Mouse (Mus musculus): ENCODE measurements around the gene Ddx54. TPM values are rescaled to one million over a fixed set of nuclear protein-coding genes. Genes with fewer than 3 reads are reported as not detected.

Ddx54 gene
- polyA plus RNA-seq, 1 experiment from 2014 or later = 33.1 TPM

DNA sequence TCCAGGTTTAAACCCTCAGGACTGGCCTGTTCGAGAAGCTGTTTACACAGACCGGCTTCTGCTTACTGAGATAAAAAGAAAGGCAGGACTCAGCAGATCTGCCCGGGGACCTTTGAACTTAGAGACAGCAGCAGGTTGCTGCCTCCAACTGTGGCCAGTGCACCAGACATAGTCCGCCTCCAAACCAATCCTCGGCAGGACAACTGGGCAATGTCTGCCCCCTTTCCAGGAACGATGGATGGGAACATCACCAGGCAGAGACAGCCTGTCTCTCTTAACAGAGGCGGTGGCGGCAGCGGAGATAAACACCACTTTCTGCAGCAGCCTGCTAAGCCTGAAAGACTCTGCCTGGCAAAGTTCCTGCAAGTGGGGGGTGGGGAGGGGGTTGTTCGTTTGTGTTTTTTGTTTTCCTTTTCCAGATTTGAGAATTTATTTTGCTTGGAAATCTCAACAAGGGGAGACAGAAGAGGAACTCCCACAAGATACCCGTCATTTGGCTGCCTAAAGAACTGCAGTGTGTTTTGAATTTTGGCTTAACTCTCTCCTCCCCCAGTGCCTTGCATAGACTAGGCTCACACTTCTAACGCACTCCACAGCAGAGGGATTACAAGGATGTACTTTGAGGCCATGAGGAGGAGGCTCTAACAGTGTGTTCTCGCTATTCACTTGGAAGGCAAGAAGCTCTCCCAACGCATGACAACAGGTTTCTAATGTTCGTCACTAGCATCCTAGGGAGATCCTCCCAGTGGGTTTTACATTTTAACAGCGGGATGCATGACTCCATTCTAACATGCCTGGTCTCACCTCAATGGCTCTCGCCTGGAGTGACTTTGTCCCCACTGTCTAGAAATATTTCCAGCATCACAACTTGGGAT is 25.6 kb upstream of the Ddx54 start:
- no peaks in the 10 kb centered on the region for H3K27me3 ChIP-seq (ENCODE audit: control insufficient read depth, insufficient read depth, low read length)
- H3K4me1 ChIP-seq (ENCODE audit: control insufficient read depth, insufficient read depth, low read length) = peaks cover 15% of the 10 kb centered on the region
- peaks cover 6% of the 10 kb centered on the region; the same call in 1 of the 2 replicates for H3K36me3 ChIP-seq (ENCODE audit: control insufficient read depth, insufficient read depth, low read length)
- WGBS = 13% methylated on average over 17 of the region's 17 CpGs
- no peaks in the 10 kb centered on the region for H3K9me3 ChIP-seq (ENCODE audit: control insufficient read depth, low read length)
- no peak overlapping the region for H3K27ac ChIP-seq (replicated peaks; ENCODE audit: low read depth, low read length)
- no peak overlapping the region for H3K4me3 ChIP-seq (ENCODE audit: low read depth, low read length)
- H3K4me2 ChIP-seq (ENCODE audit: low read depth, severe bottlenecking) = peak overlapping the region; percentile 93; the same call in 1 of the 2 replicates
- H3K9ac ChIP-seq (ENCODE audit: low read length) = no peak overlapping the region; the same call in 1 of the 2 replicates
- DNase-seq (ENCODE audit: low spot score) (no peak), ATAC-seq (ENCODE audit: insufficient number of reproducible peaks, low FRiP score, low TSS enrichment, low read depth) (no peak)

DNA sequence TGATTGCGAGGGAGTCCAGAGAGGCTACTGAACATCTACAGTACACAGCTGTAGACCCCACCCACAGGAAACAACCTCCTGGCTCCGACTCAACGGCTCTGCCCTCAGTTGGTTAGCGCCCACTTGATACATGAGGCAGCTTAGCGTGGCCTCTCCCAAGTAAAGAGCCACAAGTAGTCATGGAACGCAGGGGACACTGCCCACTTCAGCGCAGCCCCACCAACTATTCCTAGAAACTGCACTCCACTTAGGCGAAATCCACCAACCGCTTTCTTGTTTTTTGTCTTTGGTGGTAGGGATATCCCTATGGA is 25.0 kb upstream of the Ddx54 start:
- Histone ChIP-seq H3K4me3 (ENCODE audit: low read depth, low read length) (peak overlapping the region; percentile 79), H3K36me3 (ENCODE audit: control insufficient read depth, insufficient read depth, low read length) (peaks cover 6% of the 10 kb centered on the region; the same call in 1 of the 2 replicates), H3K9me3 (ENCODE audit: control insufficient read depth, low read length) (0 out of 2 replicates have a peak, but pooled peaks cover 2% of the 10 kb centered on the region), H3K27ac (replicated peaks; ENCODE audit: low read depth, low read length) (no peak overlapping the region), H3K4me1 (ENCODE audit: control insufficient read depth, insufficient read depth, low read length) (peaks cover 15% of the 10 kb centered on the region), H3K9ac (ENCODE audit: low read length) (peak overlapping the region; percentile 77), H3K27me3 (ENCODE audit: control insufficient read depth, insufficient read depth, low read length) (no peaks in the 10 kb centered on the region), H3K4me2 (ENCODE audit: low read depth, severe bottlenecking) (peak overlapping the region; percentile 93)
- DNase-seq (ENCODE audit: low spot score) (no peak), ATAC-seq (ENCODE audit: insufficient number of reproducible peaks, low FRiP score, low TSS enrichment, low read depth) (no peak)
- 35% methylated on average over 9 of the region's 9 CpGs for WGBS

DNA sequence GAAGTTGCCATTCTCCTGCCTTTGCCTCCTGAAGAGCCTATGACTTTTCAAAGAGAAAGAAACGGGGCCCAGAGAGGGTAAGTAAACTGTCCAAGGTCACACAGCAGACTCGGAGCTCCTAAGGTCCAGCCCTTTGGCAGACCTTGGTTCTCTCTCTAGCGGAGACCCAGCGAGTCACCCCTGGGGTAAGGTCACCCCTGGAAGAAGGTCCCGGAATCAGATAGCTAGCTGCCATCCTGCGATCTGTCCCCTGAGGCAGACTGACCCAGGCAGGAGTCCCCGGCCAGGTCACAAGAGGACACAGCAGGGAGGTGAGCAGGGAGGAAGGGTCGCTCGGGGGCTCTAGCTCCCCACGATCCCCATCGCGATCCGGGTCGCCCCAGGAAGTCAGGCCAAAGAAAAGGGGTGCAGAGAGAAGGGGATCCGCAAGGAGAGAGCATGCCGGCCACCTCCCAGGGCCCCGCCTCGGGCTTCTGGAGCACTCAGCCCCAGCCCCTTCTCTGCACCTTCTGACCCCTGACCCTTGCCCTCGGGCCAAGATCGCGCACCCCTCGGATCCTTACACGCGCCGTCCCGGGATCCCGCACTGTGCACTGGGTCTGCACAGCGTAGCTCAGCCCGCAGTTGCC is 24.5 kb upstream of the Ddx54 start:
- peaks cover 6% of the 10 kb centered on the region; the same call in 1 of the 2 replicates for H3K36me3 ChIP-seq (ENCODE audit: control insufficient read depth, insufficient read depth, low read length)
- 0 out of 2 replicates have a peak, but pooled peaks cover 2% of the 10 kb centered on the region for H3K9me3 ChIP-seq (ENCODE audit: control insufficient read depth, low read length)
- no peak for DNase-seq (ENCODE audit: low spot score)
- H3K4me3 ChIP-seq (ENCODE audit: low read depth, low read length) = peak overlapping the region; percentile 79
- peak overlapping the region; percentile 77 for H3K9ac ChIP-seq (ENCODE audit: low read length)
- peak overlapping the region; percentile 93 for H3K4me2 ChIP-seq (ENCODE audit: low read depth, severe bottlenecking)
- ATAC-seq (ENCODE audit: insufficient number of reproducible peaks, low FRiP score, low TSS enrichment, low read depth) = no peak
- WGBS = 3% methylated on average over 29 of the region's 29 CpGs
- H3K27me3 ChIP-seq (ENCODE audit: control insufficient read depth, insufficient read depth, low read length) = no peaks in the 10 kb centered on the region
- peaks cover 15% of the 10 kb centered on the region for H3K4me1 ChIP-seq (ENCODE audit: control insufficient read depth, insufficient read depth, low read length)
- no peak overlapping the region for H3K27ac ChIP-seq (replicated peaks; ENCODE audit: low read depth, low read length)

DNA sequence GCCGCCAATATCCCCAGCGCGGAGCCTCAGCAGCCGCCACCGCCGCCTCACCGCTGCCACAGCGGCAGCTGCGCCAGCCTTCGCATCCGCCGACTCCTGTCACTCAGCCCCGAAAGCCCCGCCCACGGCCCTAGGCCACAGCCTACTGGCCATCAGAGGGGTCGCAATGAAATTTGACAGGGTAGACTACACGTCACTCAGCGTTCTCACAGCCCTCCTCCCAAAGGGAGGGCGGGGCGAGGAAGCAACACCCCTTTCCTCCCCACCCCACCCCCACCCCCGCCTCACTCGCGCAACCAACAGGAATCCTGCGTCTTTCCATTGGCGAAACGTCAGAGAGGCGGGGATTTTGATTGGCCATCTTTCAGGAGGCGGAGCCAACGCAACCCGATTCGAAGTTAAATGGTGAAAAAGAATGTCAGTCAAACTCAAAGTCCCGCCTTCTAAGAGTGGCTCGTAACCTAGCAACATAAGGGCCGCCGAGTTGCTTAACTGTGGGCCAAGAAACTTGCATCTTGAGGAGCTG is 23.9 kb upstream of the Ddx54 start, which contains the start of the genes Tpcn1 and Iqcd:
Gene Tpcn1, minus strand, starts transcription at position 105 of the 526 bp plus-strand sequence.
Gene Iqcd, plus strand, starts transcription at position 448 of the 526 bp plus-strand sequence.
- peak; percentile 99 for DNase-seq (ENCODE audit: low spot score)
- peak within 1 kb of the TSS; percentile 79 for H3K4me3 ChIP-seq (ENCODE audit: low read depth, low read length)
- no peak within 1 kb of the TSS for H3K27ac ChIP-seq (replicated peaks; ENCODE audit: low read depth, low read length)
- H3K27me3 ChIP-seq (ENCODE audit: control insufficient read depth, insufficient read depth, low read length) = no peaks in the 10 kb centered on the region
- peaks cover 15% of the 10 kb centered on the region for H3K4me1 ChIP-seq (ENCODE audit: control insufficient read depth, insufficient read depth, low read length)
- H3K36me3 ChIP-seq (ENCODE audit: control insufficient read depth, insufficient read depth, low read length) = peaks cover 4% of the 10 kb centered on the region; the same call in 1 of the 2 replicates
- H3K9ac ChIP-seq (ENCODE audit: low read length) = peak within 1 kb of the TSS; percentile 77
- under 1% methylated on average over 35 of the region's 35 CpGs for WGBS
- ATAC-seq (ENCODE audit: insufficient number of reproducible peaks, low FRiP score, low TSS enrichment, low read depth) = peak; percentile 97
- H3K9me3 ChIP-seq (ENCODE audit: control insufficient read depth, low read length) = 0 out of 2 replicates have a peak, but pooled peaks cover 2% of the 10 kb centered on the region
- peak within 1 kb of the TSS; percentile 93 for H3K4me2 ChIP-seq (ENCODE audit: low read depth, severe bottlenecking)

DNA sequence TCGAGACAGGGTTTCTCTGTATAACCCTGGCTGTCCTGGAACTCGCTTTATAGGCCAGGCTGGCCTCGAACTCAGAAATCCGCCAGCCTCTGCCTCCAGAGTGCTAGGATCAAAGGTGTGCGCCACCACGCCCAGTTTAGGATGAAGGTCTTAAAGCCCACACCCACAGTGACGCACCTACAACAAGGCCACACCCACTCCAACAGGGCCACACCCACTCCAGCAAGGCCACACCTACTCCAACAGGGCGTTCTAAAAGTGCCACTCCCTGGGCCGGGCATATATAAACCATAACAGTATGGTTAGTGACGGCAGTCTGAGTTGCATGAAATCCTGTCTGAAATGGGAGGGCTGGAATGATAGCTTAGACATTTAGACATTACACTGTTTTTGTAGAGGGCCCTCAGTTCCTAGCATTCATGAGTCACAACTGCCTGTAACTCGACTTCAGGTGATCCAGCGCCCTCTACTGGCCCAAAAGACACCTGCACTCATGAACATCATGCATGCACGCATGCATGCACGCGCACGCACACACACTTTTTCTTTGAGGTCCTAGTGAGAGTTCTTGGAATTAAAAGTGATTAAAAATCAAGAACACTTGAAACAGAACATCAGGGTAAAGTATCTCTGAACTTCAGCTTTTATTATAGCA is 22.1 kb upstream of the Ddx54 start:
- H3K27me3 ChIP-seq (ENCODE audit: control insufficient read depth, insufficient read depth, low read length) = no peaks in the 10 kb centered on the region
- H3K9me3 ChIP-seq (ENCODE audit: control insufficient read depth, low read length) = 0 out of 2 replicates have a peak, but pooled peaks cover 2% of the 10 kb centered on the region
- no peak overlapping the region for H3K4me3 ChIP-seq (ENCODE audit: low read depth, low read length)
- no peaks in the 10 kb centered on the region for H3K36me3 ChIP-seq (ENCODE audit: control insufficient read depth, insufficient read depth, low read length)
- ATAC-seq (ENCODE audit: insufficient number of reproducible peaks, low FRiP score, low TSS enrichment, low read depth) (no peak), DNase-seq (ENCODE audit: low spot score) (peak; percentile 43)
- H3K27ac ChIP-seq (replicated peaks; ENCODE audit: low read depth, low read length) = no peak overlapping the region
- WGBS = 73% methylated on average over 16 of the region's 16 CpGs
- no peak overlapping the region for H3K9ac ChIP-seq (ENCODE audit: low read length)
- H3K4me1 ChIP-seq (ENCODE audit: control insufficient read depth, insufficient read depth, low read length) = peaks cover 15% of the 10 kb centered on the region
- no peak overlapping the region for H3K4me2 ChIP-seq (ENCODE audit: low read depth, severe bottlenecking)

DNA sequence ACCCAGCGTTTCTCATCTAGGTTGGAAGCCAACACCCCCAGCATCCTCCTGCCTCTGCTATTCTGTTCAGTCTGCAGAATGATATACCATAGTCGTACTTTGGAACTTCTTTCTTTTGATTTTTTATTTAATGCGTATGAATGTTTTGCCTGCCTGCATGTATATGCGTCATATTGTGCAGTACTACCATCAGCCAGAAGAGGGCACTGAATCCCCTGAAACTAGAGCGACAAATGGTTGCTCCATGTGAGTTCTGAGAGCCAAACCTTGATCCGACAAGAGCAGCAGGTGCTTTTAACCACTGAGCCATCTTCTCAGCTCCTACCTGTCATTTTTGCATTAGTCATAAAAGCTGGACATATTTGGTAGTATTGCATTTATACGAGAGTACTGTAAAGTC is 20.4 kb upstream of the Ddx54 start:
- Histone ChIP-seq H3K9me3 (ENCODE audit: control insufficient read depth, low read length) (0 out of 2 replicates have a peak, but pooled peaks cover 2% of the 10 kb centered on the region), H3K27me3 (ENCODE audit: control insufficient read depth, insufficient read depth, low read length) (no peaks in the 10 kb centered on the region), H3K4me2 (ENCODE audit: low read depth, severe bottlenecking) (no peak overlapping the region), H3K9ac (ENCODE audit: low read length) (no peak overlapping the region), H3K27ac (replicated peaks; ENCODE audit: low read depth, low read length) (no peak overlapping the region), H3K36me3 (ENCODE audit: control insufficient read depth, insufficient read depth, low read length) (no peaks in the 10 kb centered on the region), H3K4me3 (ENCODE audit: low read depth, low read length) (no peak overlapping the region), H3K4me1 (ENCODE audit: control insufficient read depth, insufficient read depth, low read length) (peaks cover 9% of the 10 kb centered on the region)
- DNase-seq (ENCODE audit: low spot score) = no peak
- WGBS = 68% methylated on average over 7 of the region's 7 CpGs
- ATAC-seq (ENCODE audit: insufficient number of reproducible peaks, low FRiP score, low TSS enrichment, low read depth) = no peak

DNA sequence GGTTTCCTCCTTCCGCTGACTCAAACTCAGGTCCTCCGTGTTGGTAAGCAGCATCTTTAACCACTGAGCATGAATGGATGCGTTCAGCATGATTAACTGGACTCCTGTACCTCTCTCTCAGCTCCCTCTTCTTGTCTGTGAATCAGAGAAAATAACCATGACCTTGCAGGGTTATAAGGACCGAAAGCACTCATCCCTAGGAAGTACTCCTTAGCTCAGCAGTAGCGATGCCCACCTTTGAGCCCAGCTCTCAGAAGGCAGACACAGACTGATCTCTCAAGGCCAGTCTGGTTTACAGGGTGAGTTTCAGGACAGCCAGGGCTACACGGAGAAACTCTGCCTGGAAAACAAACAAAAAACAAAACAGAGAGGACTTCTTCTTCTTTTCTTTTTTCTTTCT is 18.1 kb upstream of the Ddx54 start:
- H3K27ac ChIP-seq (replicated peaks; ENCODE audit: low read depth, low read length) = no peak overlapping the region

DNA sequence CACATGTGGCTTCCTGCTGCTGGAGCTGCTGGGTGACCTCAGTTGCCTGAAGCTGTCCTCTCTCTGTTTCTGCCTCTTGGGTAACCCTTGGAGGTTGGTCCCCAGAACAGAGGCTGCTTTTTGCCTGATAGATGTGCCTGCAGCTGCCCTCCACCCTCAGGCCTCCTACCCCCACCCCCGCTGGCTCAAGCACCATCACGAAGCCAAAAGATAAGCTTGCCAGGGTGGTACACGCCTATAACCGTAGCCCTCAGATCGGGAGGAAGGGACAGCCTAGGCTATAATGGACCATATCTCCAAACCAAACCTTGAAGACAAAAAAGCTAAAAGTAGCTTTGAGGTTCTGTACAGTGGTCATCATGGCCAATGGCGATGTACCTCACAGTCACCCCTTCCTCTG is 12.9 kb upstream of the Ddx54 start:
- Histone ChIP-seq H3K9ac (ENCODE audit: low read length) (no peak overlapping the region), H3K36me3 (ENCODE audit: control insufficient read depth, insufficient read depth, low read length) (no peaks in the 10 kb centered on the region), H3K4me1 (ENCODE audit: control insufficient read depth, insufficient read depth, low read length) (no peaks in the 10 kb centered on the region), H3K9me3 (ENCODE audit: control insufficient read depth, low read length) (no peaks in the 10 kb centered on the region), H3K4me3 (ENCODE audit: low read depth, low read length) (no peak overlapping the region), H3K4me2 (ENCODE audit: low read depth, severe bottlenecking) (no peak overlapping the region), H3K27ac (replicated peaks; ENCODE audit: low read depth, low read length) (no peak overlapping the region), H3K27me3 (ENCODE audit: control insufficient read depth, insufficient read depth, low read length) (no peaks in the 10 kb centered on the region)
- no peak for ATAC-seq (ENCODE audit: insufficient number of reproducible peaks, low FRiP score, low TSS enrichment, low read depth)
- WGBS = 89% methylated on average over 6 of the region's 6 CpGs
- no peak for DNase-seq (ENCODE audit: low spot score)

More for the DNA sequence above, 18.1 kb upstream of the Ddx54 start:
- WGBS = 83% methylated on average over 6 of the region's 6 CpGs
- Histone ChIP-seq H3K36me3 (ENCODE audit: control insufficient read depth, insufficient read depth, low read length) (no peaks in the 10 kb centered on the region), H3K4me3 (ENCODE audit: low read depth, low read length) (no peak overlapping the region), H3K27me3 (ENCODE audit: control insufficient read depth, insufficient read depth, low read length) (no peaks in the 10 kb centered on the region), H3K4me1 (ENCODE audit: control insufficient read depth, insufficient read depth, low read length) (no peaks in the 10 kb centered on the region), H3K9ac (ENCODE audit: low read length) (no peak overlapping the region), H3K4me2 (ENCODE audit: low read depth, severe bottlenecking) (no peak overlapping the region), H3K9me3 (ENCODE audit: control insufficient read depth, low read length) (0 out of 2 replicates have a peak, but pooled peaks cover 2% of the 10 kb centered on the region)
- ATAC-seq (ENCODE audit: insufficient number of reproducible peaks, low FRiP score, low TSS enrichment, low read depth) (no peak), DNase-seq (ENCODE audit: low spot score) (no peak)

Data from limb, embryonic 11.5 days (tissue).